Mouse (Mus musculus) liver (tissue): ENCODE data around the gene Ccl24.

ENCODE experiments used
- DNase-seq: peaks from one replicate; pipeline ENCODE4 v3.0.0-alpha.2; 2020; ENCODE audit warnings: mixed read lengths

The Ccl24 gene

GRCm38 (mm10) chr5:135544865-135545797, 27.7 kb downstream of the Ccl24 start, which contains the start of gene Hip1:
TSS of gene Hip1 (minus strand) at chr5:135545120.
- DNase-seq, result peak; percentile 91

- no peak for DNase-seq
Measured at GRCm38 (mm10) chr5:135544032-135544558, 28.8 kb downstream of the Ccl24 start.

GRCm38 (mm10) chr5:135537794-135538214, 35.0 kb downstream of the Ccl24 start:
- DNase-seq, result no peak

- peak; percentile 27 for DNase-seq
Measured at GRCm38 (mm10) chr5:135537326-135537725, 35.5 kb downstream of the Ccl24 start.

- no peak for DNase-seq
Measured at GRCm38 (mm10) chr5:135535867-135536266, 37.0 kb downstream of the Ccl24 start.

- no peak for DNase-seq
Measured at GRCm38 (mm10) chr5:135533431-135533830, 39.4 kb downstream of the Ccl24 start.

- no peak for DNase-seq
Measured at GRCm38 (mm10) chr5:135531306-135531845, 41.5 kb downstream of the Ccl24 start.

- DNase-seq, result no peak
Measured at GRCm38 (mm10) chr5:135529964-135530363, 42.9 kb downstream of the Ccl24 start.

- no peak for DNase-seq
Measured at GRCm38 (mm10) chr5:135529310-135529709, 43.5 kb downstream of the Ccl24 start.

- DNase-seq, result no peak
Measured at GRCm38 (mm10) chr5:135527986-135528385, 44.9 kb downstream of the Ccl24 start.

GRCm38 (mm10) chr5:135524660-135525560, 47.9 kb downstream of the Ccl24 start:
- no peak for DNase-seq

GRCm38 (mm10) chr5:135524087-135524486, 48.8 kb downstream of the Ccl24 start:
- DNase-seq, result no peak

- DNase-seq, result no peak
Measured at GRCm38 (mm10) chr5:135522111-135522722, 50.6 kb downstream of the Ccl24 start.
